Mouse (Mus musculus): ENCODE measurements around the gene Gm4869. TPM values are rescaled to one million over a fixed set of nuclear protein-coding genes. Genes with fewer than 3 reads are reported as not detected.
"Not testable (repeated sequence)": the region's sequence is repeated elsewhere in the genome, so short reads cannot be mapped to it uniquely, and the experiment has no call there.

Gene Gm4869
- polyA plus RNA-seq (2017; shearing (Covaris generic)), result not detected

DNA sequence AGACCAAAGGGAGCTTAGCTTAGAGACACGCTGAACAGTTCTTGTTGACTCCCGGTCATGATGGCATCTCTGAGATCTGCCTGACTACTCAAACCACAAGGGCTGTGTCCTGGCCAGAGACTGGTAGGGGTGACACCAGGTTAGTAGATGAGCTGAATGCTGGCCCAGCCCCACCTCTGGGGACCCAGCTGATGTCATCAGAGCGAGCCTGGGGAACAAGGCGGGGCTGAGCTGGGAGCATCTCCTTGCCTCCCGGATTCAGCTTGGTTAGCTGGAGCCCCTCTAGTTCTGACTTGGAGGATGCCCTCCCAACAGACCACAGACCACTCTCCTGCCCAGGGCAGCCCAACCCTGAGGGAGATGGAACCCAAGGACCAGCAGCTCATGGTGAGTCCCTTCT is at the start of gene Gm4869:
TSS of gene Gm4869 (plus strand) at position 301 of the 400 bp plus-strand sequence.
- no peak for ATAC-seq

DNA sequence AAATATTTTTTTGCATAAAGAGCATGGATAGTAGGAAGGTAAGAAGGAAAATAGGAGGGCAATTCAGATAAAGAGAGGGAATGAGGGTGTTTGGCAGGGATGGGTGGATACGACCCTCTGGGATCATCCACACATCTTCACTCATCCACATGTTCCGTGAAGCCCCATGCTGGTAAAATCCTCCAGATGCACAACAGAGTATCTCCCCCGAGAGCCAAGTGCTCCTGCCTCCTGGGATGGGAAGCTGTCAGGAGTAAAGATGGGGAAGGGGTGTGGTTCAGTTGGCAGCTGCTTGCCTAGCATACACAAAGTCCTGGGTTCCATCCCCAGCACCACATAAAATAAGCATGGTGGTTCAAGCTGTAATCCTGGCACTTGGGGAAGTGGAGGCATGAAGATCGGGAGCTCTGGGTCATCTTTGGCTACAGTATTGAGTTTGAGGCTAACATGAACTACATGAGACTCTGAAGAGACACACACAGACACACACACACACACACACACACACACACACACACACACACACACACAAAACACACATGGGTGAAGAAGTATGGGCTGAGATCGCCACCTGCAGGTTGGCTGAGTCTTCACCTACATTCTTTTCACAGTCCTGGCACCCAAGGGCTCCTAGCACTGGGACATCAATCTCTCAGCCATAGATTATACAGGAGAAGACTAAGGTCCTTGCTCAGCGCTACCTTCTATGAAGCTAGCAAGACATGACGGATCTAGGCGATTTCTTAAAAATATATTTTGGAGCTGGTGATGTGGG is 49.1 kb upstream of the Gm4869 start:
- no peak for ATAC-seq

DNA sequence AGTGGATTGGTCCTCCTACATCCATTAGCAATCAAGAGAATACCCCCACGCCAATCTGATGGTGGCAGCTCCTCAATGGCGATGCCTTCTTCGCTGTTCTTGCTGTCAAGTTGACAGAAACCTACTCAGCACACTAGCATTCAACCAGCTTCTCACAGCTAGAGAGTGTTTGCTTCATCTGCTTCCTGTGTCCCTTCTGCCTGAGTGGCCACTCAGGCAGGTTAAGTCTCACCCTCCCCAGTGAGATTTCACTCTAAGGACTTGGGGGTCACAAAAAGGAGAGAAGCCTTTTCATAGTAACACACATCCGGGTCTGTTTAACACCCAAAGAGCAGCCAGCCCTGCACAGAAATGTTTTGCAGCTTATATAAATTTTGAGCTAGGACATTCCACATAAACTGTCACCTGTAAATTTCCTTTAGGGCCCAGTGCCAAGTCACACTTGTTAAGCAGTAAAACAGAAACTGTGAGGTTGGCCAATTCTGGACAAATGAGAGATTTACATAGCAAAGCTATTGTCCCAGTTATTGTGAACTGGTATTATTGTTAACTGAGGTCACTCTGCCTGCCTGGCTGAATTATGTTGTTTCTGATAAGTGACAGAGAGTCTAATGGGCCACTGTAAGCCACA is 42.7 kb upstream of the Gm4869 start:
- ATAC-seq, result no peak

DNA sequence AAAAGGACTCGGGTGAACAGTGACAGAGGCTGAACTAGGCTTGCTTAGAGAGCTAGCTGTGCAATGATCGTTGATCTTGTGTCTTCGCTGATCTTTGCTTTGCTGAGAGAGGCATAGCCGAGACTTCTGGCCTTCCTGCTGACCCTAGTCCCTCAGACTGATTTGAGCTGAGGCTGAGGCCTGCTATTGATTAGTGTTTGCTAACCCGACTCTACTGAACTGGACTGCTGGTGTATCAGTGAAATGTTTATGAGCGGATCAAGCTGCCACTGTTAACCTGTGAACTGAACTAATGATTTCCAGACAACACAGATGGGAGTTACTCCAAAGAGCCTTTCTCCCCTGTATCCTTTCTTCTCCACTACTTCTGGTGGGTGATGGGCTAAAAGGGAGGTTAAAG is 40.3 kb upstream of the Gm4869 start:
- no peak for ATAC-seq

DNA sequence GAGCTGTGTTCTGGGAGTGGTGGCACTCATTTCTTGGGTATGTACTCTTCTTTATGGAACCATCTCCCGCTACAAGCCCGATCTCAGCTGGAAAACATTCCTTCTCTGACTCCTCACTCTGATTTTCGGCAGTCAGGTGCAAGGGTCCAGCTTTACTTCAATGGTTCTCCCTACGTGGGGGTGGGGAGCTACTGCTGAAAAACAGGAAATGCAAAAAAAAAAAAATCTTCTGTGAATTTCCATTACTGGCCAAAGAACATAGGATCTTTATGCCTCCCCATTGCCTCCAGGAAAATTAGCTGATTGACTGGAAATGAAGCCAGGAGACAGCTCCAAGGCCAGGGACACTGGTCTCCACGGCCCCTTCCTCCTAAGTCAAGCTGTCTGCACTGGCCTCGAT is 38.8 kb upstream of the Gm4869 start:
- no peak for ATAC-seq

DNA sequence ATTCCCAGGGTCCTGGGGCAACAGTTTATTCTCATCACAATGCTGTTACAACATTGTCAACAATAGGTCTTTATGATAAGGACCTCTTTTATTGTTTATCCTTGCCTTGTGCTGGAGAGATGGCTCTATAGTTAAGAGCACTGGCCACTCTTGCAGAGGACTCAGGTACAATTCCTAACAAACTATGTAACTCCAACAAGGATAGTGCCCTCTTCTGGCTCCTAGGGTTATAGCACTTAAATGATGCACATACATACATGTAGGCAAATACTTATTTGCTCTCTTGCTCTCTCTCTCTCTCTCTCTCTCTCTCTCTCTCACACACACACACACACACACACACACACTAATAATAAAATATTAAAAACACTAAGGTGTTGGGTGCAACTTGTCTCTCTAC is 36.6 kb upstream of the Gm4869 start:
- ATAC-seq, result no peak

DNA sequence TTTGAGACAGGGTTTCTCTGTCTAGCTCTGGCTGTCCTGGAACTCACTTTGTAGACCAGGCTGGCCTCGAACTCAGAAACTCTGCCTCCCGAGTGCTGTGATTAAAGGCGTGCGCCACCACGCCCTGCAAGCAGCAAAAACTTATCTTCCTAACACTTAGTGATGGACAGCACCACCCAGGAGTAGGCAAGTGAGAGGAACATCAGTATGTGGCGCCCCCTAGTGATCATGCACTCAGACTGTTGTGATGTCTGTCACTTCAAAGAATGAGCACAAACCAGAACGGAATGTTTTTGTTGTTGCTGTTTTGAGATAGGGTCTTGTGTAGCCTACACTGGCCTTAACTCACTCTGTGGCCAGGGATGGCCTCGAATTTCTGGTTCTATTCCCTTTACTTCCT is 34.1 kb upstream of the Gm4869 start:
- no peak for ATAC-seq

DNA sequence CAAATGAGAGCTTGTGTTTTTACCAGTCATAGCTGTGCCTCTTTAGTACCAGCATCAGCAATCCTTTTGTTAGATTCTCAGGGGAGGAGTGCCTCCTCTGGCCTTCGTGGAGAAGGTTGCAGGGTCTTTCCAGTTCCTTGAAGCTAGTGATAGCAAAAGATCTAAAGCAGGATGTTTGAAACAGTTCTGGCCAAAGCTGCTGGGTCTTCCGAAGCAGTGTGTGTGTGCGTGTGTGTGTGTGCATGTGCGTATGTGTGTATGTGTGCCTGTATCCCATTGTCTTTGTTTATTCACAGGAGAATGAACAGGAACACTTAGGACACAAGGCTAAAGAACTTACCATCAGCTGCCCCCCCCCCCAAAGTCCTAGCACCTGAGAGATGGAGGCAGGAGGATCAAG is 30.8 kb upstream of the Gm4869 start:
- no peak for ATAC-seq

DNA sequence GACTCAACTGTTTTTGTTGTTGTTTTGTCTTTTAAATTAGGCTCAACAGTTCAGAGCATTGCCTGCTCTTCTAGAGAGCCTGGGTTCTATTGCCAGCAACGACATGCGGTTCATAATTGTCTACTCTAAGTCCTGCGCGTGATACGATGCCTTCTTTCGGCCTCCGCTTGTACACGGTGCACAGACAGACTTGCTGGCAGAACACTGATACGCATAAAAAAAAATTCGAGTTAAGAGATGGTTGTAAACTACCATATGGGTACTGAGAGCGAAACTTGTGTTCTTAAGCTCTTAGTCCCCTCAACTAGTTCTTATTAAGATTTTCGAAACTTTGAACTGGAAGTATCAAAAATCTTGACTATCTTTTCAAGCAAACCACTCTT is 27.3 kb upstream of the Gm4869 start:
- ATAC-seq, result no peak

DNA sequence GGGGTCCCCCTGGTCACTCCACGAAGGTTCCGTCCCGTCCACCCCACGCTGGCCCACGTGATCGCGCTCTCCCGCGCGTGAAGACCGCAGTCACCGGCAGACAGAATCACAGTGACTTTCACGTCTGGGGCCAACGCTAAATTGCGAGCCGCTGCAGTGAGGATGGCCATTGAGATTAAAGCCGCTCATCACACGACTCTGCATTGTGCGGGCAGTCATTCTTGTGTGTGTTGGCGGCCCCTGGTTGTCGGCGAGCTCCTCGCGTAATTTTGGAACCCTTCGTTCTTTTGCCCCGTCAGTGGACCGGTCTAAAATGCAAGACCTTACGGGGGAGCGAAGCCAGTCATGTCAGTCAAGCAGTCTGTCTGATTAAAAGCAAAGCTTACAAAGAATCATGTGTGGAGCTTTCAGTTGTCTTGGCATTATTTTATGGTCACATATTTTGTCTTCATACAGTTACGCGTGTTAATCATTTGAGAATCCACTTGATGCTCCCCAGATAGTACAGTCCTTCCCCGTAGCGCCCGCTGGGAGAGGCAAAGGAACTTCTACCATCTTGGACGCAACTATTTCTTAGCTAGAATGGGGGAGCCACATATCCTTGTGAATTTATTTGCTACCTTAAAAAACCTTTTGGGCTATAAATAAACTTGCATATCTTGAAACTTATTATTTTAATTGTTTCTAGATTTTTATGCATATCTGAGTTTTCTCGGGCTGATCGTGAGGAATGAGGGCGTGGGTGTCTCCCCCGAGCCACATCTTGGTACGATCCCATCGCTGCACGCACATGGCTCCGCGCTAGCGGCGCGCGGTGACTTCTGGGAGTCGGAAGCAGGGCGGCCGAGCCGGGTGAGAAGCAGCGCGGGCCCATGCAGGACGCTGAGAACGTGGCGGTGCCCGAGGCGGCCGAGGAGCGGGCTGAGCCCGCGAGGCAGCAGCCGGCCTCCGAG is 26.7 kb upstream of the Gm4869 start, which contains the start of gene Eif3b:
TSS of gene Eif3b (plus strand) at position 840 of the 953 bp plus-strand sequence.
- ATAC-seq, result peak; percentile 88

DNA sequence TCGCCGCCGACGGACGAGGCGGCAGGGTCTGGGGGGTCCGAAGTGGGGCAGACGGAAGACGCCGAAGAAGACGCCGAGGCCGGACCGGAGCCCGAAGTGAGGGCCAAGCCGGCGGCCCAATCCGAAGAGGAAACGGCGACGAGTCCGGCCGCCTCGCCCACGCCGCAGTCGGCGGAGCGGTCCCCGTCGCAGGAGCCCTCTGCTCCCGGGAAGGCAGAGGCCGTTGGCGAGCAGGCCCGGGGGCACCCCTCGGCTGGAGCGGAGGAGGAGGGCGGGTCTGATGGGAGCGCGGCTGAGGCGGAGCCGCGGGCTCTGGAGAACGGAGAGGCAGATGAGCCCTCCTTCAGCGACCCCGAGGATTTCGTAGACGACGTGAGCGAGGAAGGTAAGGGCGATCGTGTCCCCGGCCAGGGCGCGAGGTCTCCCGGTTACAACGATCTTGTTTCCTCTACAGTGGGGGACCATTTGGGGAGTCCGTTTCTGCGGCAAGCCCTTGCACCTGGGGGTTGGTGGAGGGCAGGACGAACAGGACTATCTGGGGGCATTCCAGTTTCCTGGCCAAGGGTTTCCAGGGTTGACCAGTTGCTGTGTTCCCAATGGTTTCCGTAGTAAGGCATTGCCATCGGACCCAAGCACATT is 25.9 kb upstream of the Gm4869 start:
- no peak for ATAC-seq

DNA sequence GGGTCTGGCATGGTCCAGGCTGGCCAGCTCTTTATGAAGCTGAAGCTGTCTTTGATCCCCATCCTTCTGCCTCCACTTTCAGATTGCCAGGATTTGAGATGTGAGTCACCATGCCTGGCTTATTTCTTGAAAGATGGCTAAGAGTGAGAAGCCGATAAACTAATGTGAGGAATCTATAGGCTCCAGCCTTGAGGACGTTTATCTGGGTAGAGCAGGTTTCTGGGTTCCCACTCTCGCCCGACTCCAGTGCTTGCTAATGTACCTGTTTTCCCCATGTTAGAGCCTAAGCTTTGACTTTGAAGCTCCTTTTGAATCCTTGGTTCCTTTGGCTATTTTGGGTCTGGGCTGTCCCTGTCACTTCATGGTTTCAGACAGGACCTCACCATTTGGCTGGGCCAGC is 24.8 kb upstream of the Gm4869 start:
- no peak for ATAC-seq

DNA sequence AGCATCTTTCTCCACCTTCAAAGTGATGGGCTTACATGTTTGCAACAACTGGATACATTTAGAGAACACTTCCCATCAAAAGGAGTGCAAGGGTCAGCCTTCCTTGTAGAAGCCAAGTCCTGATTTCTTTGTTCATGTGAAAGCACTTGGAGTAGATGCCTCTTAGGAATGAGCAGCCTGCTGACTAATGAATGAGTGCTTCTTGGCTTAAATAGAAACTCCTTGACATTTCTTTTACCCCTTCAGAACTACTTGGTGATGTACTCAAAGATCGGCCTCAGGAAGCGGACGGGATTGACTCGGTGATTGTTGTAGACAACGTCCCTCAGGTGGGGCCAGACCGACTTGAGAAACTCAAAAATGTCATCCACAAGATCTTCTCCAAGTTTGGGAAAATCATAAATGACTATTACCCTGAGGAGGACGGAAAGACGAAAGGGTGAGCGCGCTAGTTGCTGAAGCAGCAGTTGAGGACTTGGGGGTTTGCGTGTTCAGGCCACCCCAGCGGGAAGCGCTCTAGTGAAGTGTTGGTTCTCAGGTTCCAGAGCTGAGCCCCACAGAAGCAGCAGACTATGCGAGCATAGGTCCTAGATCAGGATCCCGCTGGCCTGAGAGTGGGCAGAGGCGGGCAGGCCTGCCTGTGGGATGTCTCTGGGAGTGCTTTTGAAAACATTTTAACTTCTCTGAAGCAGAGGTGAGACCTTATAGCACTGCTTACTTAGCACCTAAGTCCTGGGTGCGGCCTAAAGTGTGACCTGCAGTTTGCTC is 20.2 kb upstream of the Gm4869 start:
- ATAC-seq, result no peak

DNA sequence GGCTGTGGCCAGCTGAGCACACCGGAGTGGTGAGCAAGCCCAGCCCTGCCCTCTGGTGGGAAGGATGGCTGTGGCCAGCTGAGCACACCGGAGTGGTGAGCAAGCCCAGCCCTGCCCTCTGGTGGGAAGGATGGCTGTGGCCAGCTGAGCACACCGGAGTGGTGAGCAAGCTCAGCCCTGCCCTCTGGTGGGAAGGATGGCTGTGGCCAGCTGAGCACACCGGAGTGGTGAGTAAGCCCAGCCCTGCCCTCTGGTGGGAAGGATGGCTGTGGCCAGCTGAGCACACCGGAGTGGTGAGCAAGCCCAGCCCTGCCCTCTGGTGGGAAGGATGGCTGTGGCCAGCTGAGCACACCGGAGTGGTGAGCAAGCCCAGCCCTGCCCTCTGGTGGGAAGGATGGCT is 6.3 kb upstream of the Gm4869 start:
- ATAC-seq, result not testable (repeated sequence)

DNA sequence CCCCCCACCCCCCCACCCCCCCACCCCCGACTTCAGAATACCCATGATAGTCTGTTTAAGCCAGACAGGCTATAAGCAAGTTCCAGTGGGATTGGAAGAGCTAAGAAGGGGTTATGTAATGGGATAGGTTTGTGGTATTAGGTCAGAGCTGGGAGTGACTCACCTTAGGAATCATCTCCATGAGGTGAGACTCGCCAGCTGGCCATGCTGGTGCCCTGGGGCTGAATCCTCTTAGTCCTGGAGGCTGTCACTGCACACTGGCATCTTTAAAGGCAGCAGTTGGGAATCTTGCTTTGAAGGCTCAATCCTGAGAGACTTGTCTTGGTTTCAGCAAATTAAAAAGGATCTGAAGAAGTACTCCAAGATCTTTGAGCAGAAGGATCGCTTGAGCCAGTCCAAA is 4.0 kb upstream of the Gm4869 start:
- no peak for ATAC-seq

DNA sequence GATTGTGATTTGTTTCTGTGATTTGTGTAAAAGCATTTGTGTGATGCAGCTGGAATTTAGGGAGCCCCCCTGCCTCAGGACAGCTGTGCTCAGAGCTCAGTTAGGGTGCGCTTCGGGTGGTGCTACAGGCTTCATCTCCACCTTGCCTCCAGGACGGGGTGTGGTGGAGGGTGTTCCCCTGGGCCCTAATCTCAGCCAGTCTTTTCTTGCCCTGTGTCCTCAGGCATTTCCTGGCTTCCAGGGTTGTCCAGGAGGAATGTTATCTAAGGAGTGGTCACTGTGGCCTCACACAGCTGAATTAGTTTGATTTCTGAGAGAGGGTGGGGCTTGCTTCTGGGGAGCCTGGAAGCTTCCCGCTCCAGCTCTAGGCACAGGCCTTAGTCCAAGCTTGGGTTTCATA is 1.4 kb upstream of the Gm4869 start:
- ATAC-seq, result no peak

DNA sequence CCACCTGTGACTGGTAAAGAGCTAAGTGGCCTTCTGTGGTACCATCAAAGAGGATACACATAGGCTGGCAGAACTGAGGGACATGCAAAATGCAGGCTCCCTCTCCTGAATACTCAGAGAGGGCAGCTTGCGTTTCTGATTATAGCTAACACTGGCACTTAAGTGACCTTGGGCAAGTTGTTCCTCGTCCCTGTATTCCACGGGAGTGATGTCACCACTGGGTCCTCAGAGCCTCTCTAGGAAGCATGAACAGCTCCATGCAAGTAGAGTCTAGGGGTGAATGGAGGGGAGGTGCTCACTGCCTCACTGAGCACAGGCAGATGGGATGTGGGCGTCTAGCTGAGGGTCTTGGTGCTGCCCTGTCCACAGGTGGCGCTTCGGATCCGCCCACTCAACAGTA is 609 bp downstream of the Gm4869 start:
- ATAC-seq, result no peak

DNA sequence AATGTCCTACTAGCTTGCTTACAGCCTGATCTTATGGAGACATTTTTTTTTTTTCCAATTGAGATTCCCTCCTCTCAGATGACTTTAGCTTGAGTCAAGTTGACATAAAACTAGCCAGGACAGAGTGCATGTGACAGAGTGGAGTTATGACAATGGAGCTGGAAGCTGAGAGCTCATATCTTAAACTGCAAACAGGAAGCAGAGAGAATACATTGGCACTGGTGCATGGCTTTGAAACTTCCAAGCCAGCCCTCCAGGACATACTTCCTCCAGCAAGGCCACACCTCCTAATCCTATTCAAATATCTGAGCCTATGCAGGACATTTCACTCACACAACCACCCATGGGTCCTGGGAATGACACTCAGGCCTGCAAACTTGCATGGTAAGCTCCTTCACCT is 9.0 kb downstream of the Gm4869 start:
- ATAC-seq, result no peak

DNA sequence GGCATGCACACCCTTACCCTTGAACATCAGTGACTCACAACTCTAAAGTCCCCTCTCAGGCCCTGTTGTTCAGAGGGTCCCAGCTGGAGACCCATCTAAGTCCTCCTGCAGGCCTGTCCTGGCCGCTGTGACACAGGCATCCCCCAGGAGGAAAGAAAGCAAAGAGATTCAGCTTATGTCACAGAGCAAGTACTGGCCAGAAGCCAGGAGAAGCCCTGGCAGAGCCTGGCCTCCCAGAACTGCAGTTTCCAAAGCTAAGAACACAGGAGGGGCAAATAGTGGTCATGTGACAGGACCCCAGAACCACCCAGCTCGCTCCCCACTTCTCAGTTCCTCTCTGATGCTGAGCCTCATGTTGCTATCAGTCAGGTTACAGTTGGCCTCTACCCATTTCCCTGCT is 10.0 kb downstream of the Gm4869 start:
- ATAC-seq, result no peak

DNA sequence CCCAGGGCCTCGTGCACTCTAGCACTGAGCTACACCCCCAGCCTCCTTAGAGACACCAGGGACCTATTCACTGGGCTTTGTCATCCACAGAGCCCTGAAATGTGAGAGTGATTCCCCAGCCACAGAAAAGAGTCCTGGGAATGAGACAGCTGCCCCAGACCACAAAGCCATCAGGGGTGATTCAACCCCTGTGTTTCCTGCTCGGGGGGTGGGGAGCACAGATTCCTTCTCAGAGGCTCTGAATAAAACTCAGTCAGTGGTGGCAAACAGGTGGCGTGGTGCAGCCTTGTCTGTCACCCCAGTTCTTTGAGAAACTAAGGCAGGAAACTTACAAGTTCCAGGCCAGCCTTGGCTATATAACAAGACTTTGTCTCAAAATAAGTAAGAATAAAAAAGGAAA is 16.0 kb downstream of the Gm4869 start:
- ATAC-seq, result no peak

DNA sequence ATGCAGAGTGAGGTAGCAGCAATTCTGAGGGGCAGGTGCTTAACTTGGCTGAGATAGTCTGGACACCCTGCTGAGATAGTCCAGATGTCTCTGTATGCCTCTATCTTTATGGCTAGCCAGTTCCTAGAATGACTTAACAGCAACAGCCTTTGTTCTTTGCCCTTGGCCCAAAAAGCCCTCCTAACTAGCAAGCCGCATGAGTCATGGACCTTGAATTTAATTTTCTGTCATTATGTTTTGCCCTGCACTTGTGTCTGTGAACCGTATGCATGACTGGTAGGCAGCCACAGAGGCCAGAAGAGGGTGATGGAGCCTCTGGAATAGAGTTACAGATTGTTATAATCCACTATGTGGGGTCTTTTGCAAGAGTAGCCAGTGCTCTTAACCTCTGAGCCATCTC is 17.7 kb downstream of the Gm4869 start:
- ATAC-seq, result not testable (repeated sequence)

DNA sequence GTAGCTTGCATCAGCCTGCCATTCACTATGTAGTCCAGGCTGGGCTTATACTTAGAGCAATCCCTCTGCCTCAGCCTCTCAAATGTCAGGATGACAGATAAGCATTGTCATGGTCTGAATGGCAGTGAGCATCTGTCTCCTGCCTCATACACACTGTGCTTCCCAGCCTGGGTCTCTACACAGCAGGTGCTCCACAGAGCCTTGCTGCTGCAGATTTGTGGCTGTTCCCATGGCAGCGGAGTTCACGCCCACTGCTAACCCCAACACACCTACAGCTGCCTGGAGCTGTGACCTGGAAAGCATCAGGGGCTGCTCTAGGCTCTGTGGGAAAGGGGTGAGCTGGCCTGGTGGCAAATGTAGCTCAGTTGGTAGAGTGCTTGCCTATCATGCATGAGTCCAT is 19.5 kb downstream of the Gm4869 start:
- ATAC-seq, result no peak

Measured in inflammation-experienced regulatory T-cells, adult 6 months (primary cell).